Mouse (Mus musculus) myocyte (in vitro differentiated cells): ENCODE results near the gene Olfr1371. TPM values are rescaled to one million over a fixed set of nuclear protein-coding genes. Genes with fewer than 3 reads are reported as not detected.

Experiments
- H3K27me3 ChIP-seq: one replicate; pipeline ENCODE4 v1.6.1; 2011; ENCODE audit not compliant: control insufficient read depth, insufficient read depth, insufficient read length
- H3K36me3 ChIP-seq: one replicate; pipeline ENCODE4 v1.6.1; 2011; ENCODE audit not compliant: control insufficient read depth, insufficient read depth
- H3K4me2 ChIP-seq: one replicate; pipeline ENCODE4 v1.6.1; 2011; ENCODE audit warnings: low read depth, control low read depth
- H3K4me3 ChIP-seq: one replicate; pipeline ENCODE4 v1.5.1; 2011; ENCODE audit warnings: mild to moderate bottlenecking, control low read depth, moderate library complexity
- H3K79me2 ChIP-seq: one replicate; pipeline ENCODE4 v1.6.1; 2011; ENCODE audit not compliant: control insufficient read depth, insufficient read depth
- H3ac ChIP-seq: one replicate; pipeline ENCODE4 v1.6.1; 2011; ENCODE audit not compliant: control insufficient read depth, insufficient read length
- CEBPB ChIP-seq: IDR thresholded peaks from 2 replicates; pipeline ENCODE4 v1.6.1; 2011; ENCODE audit warnings: mild to moderate bottlenecking, moderate library complexity; ENCODE audit not compliant: poor library complexity, insufficient read depth, severe bottlenecking
- E2F4 ChIP-seq: IDR thresholded peaks from one replicate; pipeline ENCODE4 v1.6.1; 2011; ENCODE audit warnings: mild to moderate bottlenecking, control low read depth, moderate library complexity; ENCODE audit not compliant: insufficient read depth
- MAX ChIP-seq: IDR thresholded peaks from one replicate; pipeline ENCODE4 v1.6.1; 2011; ENCODE audit warnings: low read depth, mild to moderate bottlenecking, control low read depth
- MYOD1 ChIP-seq, 3 experiments: IDR thresholded peaks; one replicate each; pipeline ENCODE4 v1.6.1; 2011; ENCODE audit warnings: control low read depth in 2 of 3, low read depth in 2 of 3, mild to moderate bottlenecking in 2 of 3, moderate library complexity in 1 of 3; ENCODE audit not compliant: insufficient read length in 2 of 3, control insufficient read depth in 1 of 3
- MYOG ChIP-seq, 3 experiments: IDR thresholded peaks; one replicate each; pipeline ENCODE4 v1.6.1; 2011; ENCODE audit warnings: control low read depth in 2 of 3, low read depth in 2 of 3, mild to moderate bottlenecking in 2 of 3; ENCODE audit not compliant: insufficient read length in 2 of 3, control insufficient read depth in 1 of 3, insufficient read depth in 1 of 3
- POLR2A ChIP-seq: IDR thresholded peaks from one replicate; pipeline ENCODE4 v1.6.1; 2011; ENCODE audit warnings: low read depth, mild to moderate bottlenecking, control low read depth, moderate library complexity; ENCODE audit not compliant: insufficient read length
- POLR2AphosphoS2 ChIP-seq: IDR thresholded peaks from one replicate; pipeline ENCODE4 v1.6.1; 2011; ENCODE audit warnings: low read depth, control low read depth; ENCODE audit not compliant: insufficient read length
- REST ChIP-seq: IDR thresholded peaks from one replicate; pipeline ENCODE4 v1.6.1; 2011; ENCODE audit warnings: mild to moderate bottlenecking, control low read depth, moderate library complexity; ENCODE audit not compliant: insufficient read depth, insufficient read length
- SRF ChIP-seq: IDR thresholded peaks from one replicate; pipeline ENCODE4 v1.6.1; 2011; ENCODE audit warnings: low read depth; ENCODE audit not compliant: control insufficient read depth, insufficient read length
- TCF12 ChIP-seq: IDR thresholded peaks from one replicate; pipeline ENCODE4 v1.6.1; 2011; ENCODE audit warnings: mild to moderate bottlenecking, control low read depth; ENCODE audit not compliant: poor library complexity, insufficient read depth, severe bottlenecking
- TCF3 ChIP-seq: IDR thresholded peaks from one replicate; pipeline ENCODE4 v1.6.1; 2011; ENCODE audit warnings: low read depth, control low read depth; ENCODE audit not compliant: insufficient read length
- USF1 ChIP-seq: IDR thresholded peaks from one replicate; pipeline ENCODE4 v1.6.1; 2011; ENCODE audit warnings: low read depth, mild to moderate bottlenecking, control low read depth, moderate library complexity
- polyA plus RNA-seq: library from polyadenylated mRNA; unstranded; fragments of >200 nt; fragmentation: generic; extraction: Trizol; gene quantifications from one replicate; pipeline ENCODE4 v1.2.1, GENCODE M21; 2012; ENCODE audit warnings: missing spikeins

Gene Olfr1371
- polyA plus RNA-seq = not detected

GRCm38 (mm10) chr11:52213887-52214286 is at the start of gene Olfr1371:
Olfr1371 (minus strand) TSS chr11:52213987.
- H3ac ChIP-seq = no peak within 1 kb of the TSS
- TF ChIP-seq POLR2A (no peak), POLR2AphosphoS2 (no peak), MAX (no peak), SRF (no peak), TCF3 (no peak), CEBPB (no peak), USF1 (no peak), MYOG (IDR thresholded peaks at IDR 0.05; ENCODE audit: control insufficient read depth in 1 of 3, insufficient read depth in 1 of 3, insufficient read length in 2 of 3, low read depth in 2 of 3) (no peak), E2F4 (no peak), REST (no peak), TCF12 (no peak), MYOD1 (IDR thresholded peaks at IDR 0.05; ENCODE audit: control insufficient read depth in 1 of 3, insufficient read length in 2 of 3, low read depth in 2 of 3) (no peak)

GRCm38 (mm10) chr11:52262338-52262737 is 48.6 kb upstream of the Olfr1371 start:
- peaks cover 3% of the 10 kb centered on the region for H3K79me2 ChIP-seq
- no peaks in the 10 kb centered on the region for H3K36me3 ChIP-seq
- no peak overlapping the region for H3ac ChIP-seq
- H3K4me3 ChIP-seq = no peak overlapping the region
- H3K27me3 ChIP-seq = no peaks in the 10 kb centered on the region
- H3K4me2 ChIP-seq = no peak overlapping the region
- TF ChIP-seq POLR2A (no peak), MYOG (IDR thresholded peaks at IDR 0.05; ENCODE audit: control insufficient read depth in 1 of 3, insufficient read depth in 1 of 3, insufficient read length in 2 of 3, low read depth in 2 of 3) (no peak), TCF12 (no peak), MYOD1 (IDR thresholded peaks at IDR 0.05; ENCODE audit: control insufficient read depth in 1 of 3, insufficient read length in 2 of 3, low read depth in 2 of 3) (no peak), REST (no peak), USF1 (no peak), E2F4 (no peak), TCF3 (no peak), CEBPB (no peak), MAX (no peak), SRF (no peak), POLR2AphosphoS2 (no peak)

More at GRCm38 (mm10) chr11:52213887-52214286, at the start of gene Olfr1371:
- no peaks in the 10 kb centered on the region for H3K27me3 ChIP-seq
- no peak within 1 kb of the TSS for H3K4me2 ChIP-seq
- H3K4me3 ChIP-seq = no peak within 1 kb of the TSS
- H3K36me3 ChIP-seq = no peaks in the 10 kb centered on the region
- H3K79me2 ChIP-seq = no peaks in the 10 kb centered on the region

- Histone ChIP-seq H3K79me2 (peaks cover 3% of the 10 kb centered on the region), H3K4me3 (no peak overlapping the region), H3K27me3 (no peaks in the 10 kb centered on the region), H3ac (no peak overlapping the region), H3K4me2 (no peak overlapping the region), H3K36me3 (no peaks in the 10 kb centered on the region)
- TF ChIP-seq TCF12 (no peak), MYOD1 (IDR thresholded peaks at IDR 0.05; ENCODE audit: control insufficient read depth in 1 of 3, insufficient read length in 2 of 3, low read depth in 2 of 3) (no peak), USF1 (no peak), POLR2AphosphoS2 (no peak), SRF (no peak), POLR2A (no peak), REST (no peak), TCF3 (no peak), MYOG (IDR thresholded peaks at IDR 0.05; ENCODE audit: control insufficient read depth in 1 of 3, insufficient read depth in 1 of 3, insufficient read length in 2 of 3, low read depth in 2 of 3) (no peak), CEBPB (no peak), MAX (no peak), E2F4 (no peak)
These were observed 48.1 kb upstream of the Olfr1371 start for GRCm38 (mm10) chr11:52261937-52262336.

GRCm38 (mm10) chr11:52260878-52261277 is 47.1 kb upstream of the Olfr1371 start:
- H3K79me2 ChIP-seq = peaks cover 3% of the 10 kb centered on the region
- no peaks in the 10 kb centered on the region for H3K36me3 ChIP-seq
- H3K4me2 ChIP-seq = no peak overlapping the region
- TF ChIP-seq E2F4 (no peak), REST (no peak), SRF (no peak)
- no peak overlapping the region for H3ac ChIP-seq
- no peak overlapping the region for H3K4me3 ChIP-seq
- H3K27me3 ChIP-seq = no peaks in the 10 kb centered on the region

GRCm38 (mm10) chr11:52258711-52259110 is 44.9 kb upstream of the Olfr1371 start:
- no peak for TF ChIP-seq POLR2AphosphoS2
- TF ChIP-seq TCF12 = no peak
- no peak for TF ChIP-seq REST
- no peak for TF ChIP-seq TCF3
- TF ChIP-seq CEBPB = no peak
- no peak for TF ChIP-seq E2F4
- no peak for TF ChIP-seq USF1
- TF ChIP-seq POLR2A = no peak
- peak in 1 of 3 experiments; percentile 26 for TF ChIP-seq MYOD1 (IDR thresholded peaks at IDR 0.05; ENCODE audit: control insufficient read depth in 1 of 3, insufficient read length in 2 of 3, low read depth in 2 of 3)
- no peak for TF ChIP-seq MAX
- peak in 1 of 3 experiments; percentile 5 for TF ChIP-seq MYOG (IDR thresholded peaks at IDR 0.05; ENCODE audit: control insufficient read depth in 1 of 3, insufficient read depth in 1 of 3, insufficient read length in 2 of 3, low read depth in 2 of 3)
- no peak for TF ChIP-seq SRF
- H3K79me2 ChIP-seq = no peaks in the 10 kb centered on the region
- no peaks in the 10 kb centered on the region for H3K27me3 ChIP-seq
- H3K36me3 ChIP-seq = peaks cover 6% of the 10 kb centered on the region
- H3K4me2 ChIP-seq = no peak overlapping the region
- H3ac ChIP-seq = no peak overlapping the region
- no peak overlapping the region for H3K4me3 ChIP-seq
